Mouse (Mus musculus) intestine, embryonic 15.5 days (tissue): Measurements from ENCODE around the gene Pard6a. TPM values are rescaled to one million over a fixed set of nuclear protein-coding genes. Genes with fewer than 3 reads are reported as not detected.

ENCODE experiments used
- ATAC-seq: fragments of 200-750 bp; cut with Nextera tagmentation; 2 replicates; pipeline ENCODE4 v1.8.0; 2017; ENCODE audit warnings: moderate TSS enrichment, moderate library complexity
- H3K27ac ChIP-seq: fragments of 300-500 bp; sonication (generic); 2 replicates; pipeline ENCODE4 v1.5.1; 2015; ENCODE audit warnings: mild to moderate bottlenecking, inconsistent platforms
- H3K27me3 ChIP-seq: fragments of 300-500 bp; sonication (generic); replicated peaks from 2 replicates; pipeline ENCODE4 v1.6.1; 2015; ENCODE audit warnings: inconsistent platforms
- H3K36me3 ChIP-seq: fragments of 300-500 bp; sonication (generic); 2 replicates; pipeline ENCODE4 v1.6.1; 2015; ENCODE audit warnings: inconsistent platforms
- H3K4me1 ChIP-seq: fragments of 300-500 bp; sonication (generic); replicated peaks from 2 replicates; pipeline ENCODE4 v1.6.1; 2015; ENCODE audit warnings: inconsistent platforms
- H3K4me2 ChIP-seq: fragments of 300-500 bp; sonication (generic); replicated peaks from 2 replicates; pipeline ENCODE4 v1.6.1; 2015; ENCODE audit warnings: mild to moderate bottlenecking, inconsistent platforms
- H3K4me3 ChIP-seq: fragments of 300-500 bp; sonication (generic); replicated peaks from 2 replicates; pipeline ENCODE4 v1.5.1; 2015; ENCODE audit warnings: inconsistent platforms
- H3K9ac ChIP-seq: fragments of 300-500 bp; sonication (generic); 2 replicates; pipeline ENCODE4 v1.6.1; 2015; ENCODE audit warnings: inconsistent platforms
- H3K9me3 ChIP-seq: fragments of 300-500 bp; sonication (generic); 2 replicates; pipeline ENCODE4 v1.6.1; 2016; ENCODE audit warnings: inconsistent platforms
- WGBS: fragments of 180-500 bp; shearing (Covaris S2); methylation state at CpG from one replicate; pipeline ENCODE4 v1.1.7; 2015; 5-methylcytosine and 5-hydroxymethylcytosine counted together
- polyA plus RNA-seq: library from polyadenylated mRNA; unstranded; fragments of >200 nt; fragmentation: Nextera tagmentation; extraction: Ambion mirVana; gene quantifications from 2 replicates; pipeline ENCODE4 v1.2.1, GENCODE M21; 2015

The Pard6a gene
- 12.7 and 13.4 TPM in 2 replicates for polyA plus RNA-seq

- H3K36me3 ChIP-seq, result peaks cover 15% of the 10 kb centered on the region; the same call in 1 of the 2 replicates
Observed at GRCm38 (mm10) chr8:105700966-105701824, at the start of gene Pard6a, which contains the start of gene Acd. Gene Pard6a (plus strand): TSS chr8:105701148. Gene Acd (minus strand): TSS chr8:105701102.

GRCm38 (mm10) chr8:105657641-105658040 is 43.3 kb upstream of the Pard6a start:
- H3K27me3 ChIP-seq, result no peaks in the 10 kb centered on the region
- H3K4me2 ChIP-seq, result no peak overlapping the region
- no peak for ATAC-seq
- no peaks in the 10 kb centered on the region for H3K4me1 ChIP-seq
- 0 out of 2 replicates have a peak, but pooled peaks cover 3% of the 10 kb centered on the region for H3K36me3 ChIP-seq
- no peaks in the 10 kb centered on the region for H3K9me3 ChIP-seq
- no peak overlapping the region for H3K4me3 ChIP-seq
- no peak overlapping the region for H3K9ac ChIP-seq
- no peak overlapping the region for H3K27ac ChIP-seq

More at GRCm38 (mm10) chr8:105700966-105701824, at the start of gene Pard6a, which contains the start of gene Acd:
- H3K4me3 ChIP-seq, result peak within 1 kb of the TSS; percentile 64
- peak within 1 kb of the TSS; percentile 93 for H3K27ac ChIP-seq
- no peaks in the 10 kb centered on the region for H3K9me3 ChIP-seq
- peak within 1 kb of the TSS; percentile 48 for H3K9ac ChIP-seq
- under 1% methylated on average over 60 of the region's 60 CpGs for WGBS
- H3K4me1 ChIP-seq, result peaks cover 14% of the 10 kb centered on the region
- no peaks in the 10 kb centered on the region for H3K27me3 ChIP-seq
- ATAC-seq, result peak; percentile 88
- H3K4me2 ChIP-seq, result peak within 1 kb of the TSS; percentile 93

- no peak overlapping the region for H3K9ac ChIP-seq
- ATAC-seq, result no peak
- H3K4me1 ChIP-seq, result no peaks in the 10 kb centered on the region
- H3K27ac ChIP-seq, result no peak overlapping the region
- 75% methylated on average over 3 of the region's 3 CpGs for WGBS
- peaks cover 7% of the 10 kb centered on the region for H3K36me3 ChIP-seq
- no peaks in the 10 kb centered on the region for H3K27me3 ChIP-seq
- no peaks in the 10 kb centered on the region for H3K9me3 ChIP-seq
- no peak overlapping the region for H3K4me3 ChIP-seq
- H3K4me2 ChIP-seq, result no peak overlapping the region
Observed at GRCm38 (mm10) chr8:105661167-105661566, 39.8 kb upstream of the Pard6a start.

GRCm38 (mm10) chr8:105677891-105678290 is 23.1 kb upstream of the Pard6a start:
- no peak for ATAC-seq
- H3K4me2 ChIP-seq, result no peak overlapping the region
- no peaks in the 10 kb centered on the region for H3K4me1 ChIP-seq
- H3K27ac ChIP-seq, result no peak overlapping the region
- no peak overlapping the region for H3K9ac ChIP-seq
- H3K36me3 ChIP-seq, result peaks cover 46% of the 10 kb centered on the region
- no peaks in the 10 kb centered on the region for H3K9me3 ChIP-seq
- H3K27me3 ChIP-seq, result no peaks in the 10 kb centered on the region
- H3K4me3 ChIP-seq, result no peak overlapping the region
- 79% methylated on average over 1 of the region's 1 CpGs for WGBS

- peak overlapping the region; percentile 52 for H3K4me2 ChIP-seq
- no peaks in the 10 kb centered on the region for H3K27me3 ChIP-seq
- H3K4me1 ChIP-seq, result peaks cover 9% of the 10 kb centered on the region; the same call in 1 of the 2 replicates
- ATAC-seq, result no peak
- peaks cover 24% of the 10 kb centered on the region for H3K36me3 ChIP-seq
- H3K27ac ChIP-seq, result no peak overlapping the region
- H3K4me3 ChIP-seq, result no peak overlapping the region
- 77% methylated on average over 7 of the region's 7 CpGs for WGBS
- H3K9me3 ChIP-seq, result no peaks in the 10 kb centered on the region
- no peak overlapping the region for H3K9ac ChIP-seq
Observed at GRCm38 (mm10) chr8:105685325-105685724, 15.6 kb upstream of the Pard6a start.

GRCm38 (mm10) chr8:105685796-105686308 is 15.1 kb upstream of the Pard6a start, which contains the start of gene Carmil2:
Gene Carmil2 (plus strand): TSS chr8:105686274.
- peak within 1 kb of the TSS; percentile 26; the same call in 1 of the 2 replicates for H3K9ac ChIP-seq
- no peaks in the 10 kb centered on the region for H3K9me3 ChIP-seq
- 9% methylated on average over 26 of the region's 26 CpGs for WGBS
- peak; percentile 56 for ATAC-seq
- H3K4me1 ChIP-seq, result peaks cover 9% of the 10 kb centered on the region; the same call in 1 of the 2 replicates
- H3K4me3 ChIP-seq, result peak within 1 kb of the TSS; percentile 9
- H3K27me3 ChIP-seq, result no peaks in the 10 kb centered on the region
- peaks cover 18% of the 10 kb centered on the region for H3K36me3 ChIP-seq
- peak within 1 kb of the TSS; percentile 52 for H3K4me2 ChIP-seq
- H3K27ac ChIP-seq, result no peak within 1 kb of the TSS

GRCm38 (mm10) chr8:105686551-105686950 is 14.4 kb upstream of the Pard6a start:
- peaks cover 15% of the 10 kb centered on the region; the same call in 1 of the 2 replicates for H3K36me3 ChIP-seq
- H3K27me3 ChIP-seq, result no peaks in the 10 kb centered on the region
- WGBS, result 72% methylated on average over 6 of the region's 6 CpGs
- 0 out of 2 replicates have a peak overlapping the region, but pooled peaks have one; percentile 52 for H3K4me2 ChIP-seq
- ATAC-seq, result no peak
- H3K9ac ChIP-seq, result no peak overlapping the region
- H3K9me3 ChIP-seq, result no peaks in the 10 kb centered on the region
- H3K4me1 ChIP-seq, result peaks cover 9% of the 10 kb centered on the region; the same call in 1 of the 2 replicates
- no peak overlapping the region for H3K27ac ChIP-seq
- no peak overlapping the region for H3K4me3 ChIP-seq

GRCm38 (mm10) chr8:105687512-105687911 is 13.4 kb upstream of the Pard6a start:
- no peak for ATAC-seq
- 69% methylated on average over 8 of the region's 8 CpGs for WGBS
- Histone ChIP-seq H3K36me3 (peaks cover 11% of the 10 kb centered on the region; the same call in 1 of the 2 replicates), H3K4me1 (peaks cover 9% of the 10 kb centered on the region; the same call in 1 of the 2 replicates), H3K27me3 (no peaks in the 10 kb centered on the region), H3K4me2 (no peak overlapping the region), H3K4me3 (no peak overlapping the region), H3K9me3 (no peaks in the 10 kb centered on the region), H3K9ac (no peak overlapping the region), H3K27ac (no peak overlapping the region)

- H3K9ac ChIP-seq, result no peak overlapping the region
- H3K9me3 ChIP-seq, result no peaks in the 10 kb centered on the region
- H3K36me3 ChIP-seq, result peaks cover 4% of the 10 kb centered on the region; the same call in 1 of the 2 replicates
- peak; percentile 46; the same call in 1 of the 2 replicates for ATAC-seq
- 54% methylated on average over 14 of the region's 14 CpGs for WGBS
- H3K4me3 ChIP-seq, result no peak overlapping the region
- peaks cover 9% of the 10 kb centered on the region; the same call in 1 of the 2 replicates for H3K4me1 ChIP-seq
- H3K4me2 ChIP-seq, result 0 out of 2 replicates have a peak overlapping the region, but pooled peaks have one; percentile 1
- no peaks in the 10 kb centered on the region for H3K27me3 ChIP-seq
- H3K27ac ChIP-seq, result no peak overlapping the region
Observed at GRCm38 (mm10) chr8:105688242-105688752, 12.7 kb upstream of the Pard6a start.

GRCm38 (mm10) chr8:105689256-105689982 is 11.5 kb upstream of the Pard6a start:
- no peak overlapping the region for H3K4me3 ChIP-seq
- no peaks in the 10 kb centered on the region for H3K36me3 ChIP-seq
- H3K27ac ChIP-seq, result no peak overlapping the region
- ATAC-seq, result no peak
- 0 out of 2 replicates have a peak, but pooled peaks cover under 1% of the 10 kb centered on the region for H3K27me3 ChIP-seq
- H3K9ac ChIP-seq, result no peak overlapping the region
- WGBS, result 69% methylated on average over 35 of the region's 35 CpGs
- H3K4me2 ChIP-seq, result no peak overlapping the region
- peaks cover 19% of the 10 kb centered on the region for H3K4me1 ChIP-seq
- H3K9me3 ChIP-seq, result no peaks in the 10 kb centered on the region

- Histone ChIP-seq H3K27ac (no peak overlapping the region), H3K4me1 (peaks cover 21% of the 10 kb centered on the region), H3K4me2 (no peak overlapping the region), H3K9me3 (no peaks in the 10 kb centered on the region), H3K9ac (no peak overlapping the region), H3K27me3 (0 out of 2 replicates have a peak, but pooled peaks cover 4% of the 10 kb centered on the region), H3K36me3 (no peaks in the 10 kb centered on the region), H3K4me3 (no peak overlapping the region)
- 86% methylated on average over 9 of the region's 9 CpGs for WGBS
- ATAC-seq, result no peak
Observed at GRCm38 (mm10) chr8:105689983-105690360, 11.0 kb upstream of the Pard6a start.
